Mouse (Mus musculus) spleen, adult 2 months (tissue): ENCODE results near the gene Stk24.

ENCODE experiments used
- CTCF ChIP-seq: fragments of 200-500 bp; IDR thresholded peaks from 2 replicates; pipeline ENCODE4 v1.5.1; 2011; ENCODE audit warnings: mild to moderate bottlenecking, inconsistent platforms; ENCODE audit not compliant: insufficient read depth, insufficient read length, insufficient replicate concordance; ENCODE audit errors: extremely low read depth
- POLR2A ChIP-seq: fragments of 200-500 bp; IDR thresholded peaks from 2 replicates; pipeline ENCODE4 v1.6.1; 2011; ENCODE audit warnings: low read depth, low read length, inconsistent platforms

- TF ChIP-seq CTCF (no peak), POLR2A (no peak)
Measured at GRCm38 (mm10) chr14:121359015-121359414, 20.8 kb downstream of the Stk24 start.
